Mouse (Mus musculus): ENCODE results near the gene Plekhf1. TPM values are rescaled to one million over a fixed set of nuclear protein-coding genes. Genes with fewer than 3 reads are reported as not detected.

Gene Plekhf1
- total RNA-seq, 4 experiments from 2014 or later = 1.3 to 2.8 (median 2.5) TPM

- no peak for DNase-seq (ENCODE audit: low spot score in 2 of 2)
These were observed 39.3 kb downstream of the Plekhf1 start for GRCm38 (mm10) chr7:38188281-38189075.

GRCm38 (mm10) chr7:38187796-38188195 is 40.0 kb downstream of the Plekhf1 start:
- no peak for DNase-seq (ENCODE audit: low spot score in 2 of 2)

- no peak for DNase-seq (ENCODE audit: low spot score in 2 of 2)
These were observed 41.0 kb downstream of the Plekhf1 start for GRCm38 (mm10) chr7:38186861-38187260.

- no peak for DNase-seq (ENCODE audit: low spot score in 2 of 2)
These were observed 43.0 kb downstream of the Plekhf1 start for GRCm38 (mm10) chr7:38184786-38185185.

GRCm38 (mm10) chr7:38184418-38184745 is 43.4 kb downstream of the Plekhf1 start:
- no peak for DNase-seq (ENCODE audit: low spot score in 2 of 2)

GRCm38 (mm10) chr7:38183709-38184417 is 44.0 kb downstream of the Plekhf1 start:
- DNase-seq (ENCODE audit: low spot score in 2 of 2) = peak; percentile 76 to 90

GRCm38 (mm10) chr7:38182962-38183687 is 44.7 kb downstream of the Plekhf1 start, which contains the start of gene 1600014C10Rik:
TSS of gene 1600014C10Rik (plus strand) at chr7:38183217.
- DNase-seq (ENCODE audit: low spot score in 2 of 2) = no peak

- DNase-seq (ENCODE audit: low spot score in 2 of 2) = peak; percentile 56 to 75
These were observed 45.2 kb downstream of the Plekhf1 start for GRCm38 (mm10) chr7:38182596-38182961.

- DNase-seq (ENCODE audit: low spot score in 2 of 2) = no peak
These were observed 46.5 kb downstream of the Plekhf1 start for GRCm38 (mm10) chr7:38181366-38181765.

- no peak for DNase-seq (ENCODE audit: low spot score in 2 of 2)
These were observed 47.9 kb downstream of the Plekhf1 start for GRCm38 (mm10) chr7:38179896-38180295.

- no peak for DNase-seq (ENCODE audit: low spot score in 2 of 2)
These were observed 51.8 kb downstream of the Plekhf1 start for GRCm38 (mm10) chr7:38176056-38176455.

- peak; percentile 38 to 63 for DNase-seq (ENCODE audit: low spot score in 2 of 2)
These were observed 53.3 kb downstream of the Plekhf1 start for GRCm38 (mm10) chr7:38174321-38175148.

GRCm38 (mm10) chr7:38173871-38174270 is 53.9 kb downstream of the Plekhf1 start:
- DNase-seq (ENCODE audit: low spot score in 2 of 2) = no peak

GRCm38 (mm10) chr7:38167724-38168141 is 60.1 kb downstream of the Plekhf1 start:
- DNase-seq (ENCODE audit: low spot score in 2 of 2) = peak; percentile 56 to 62

Other genes starting within 250 kb of the Plekhf1 start
- gene Uri1, start 204.5 kb downstream of the Plekhf1 start, total RNA-seq (2022) = 10 to 100 TPM; 40.7 to 46.4 (median 43.4) TPM
- gene Ccne1, start 120.5 kb downstream of the Plekhf1 start, total RNA-seq (2022) = 10 to 100 TPM; 13.1 to 17.3 (median 13.9) TPM
- gene 1600014C10Rik, start 44.8 kb downstream of the Plekhf1 start, total RNA-seq (2022) = 10 to 100 TPM; 24.6 to 30.9 (median 28.9) TPM
- 10 to 100 TPM; 18.3 to 24.7 (median 21.6) TPM for gene Pop4, start 43.4 kb upstream of the Plekhf1 start, total RNA-seq (2022)

All from layer of hippocampus, adult 8-10 months (tissue).